Mouse (Mus musculus): ENCODE measurements around the gene B3gnt3. TPM values are rescaled to one million over a fixed set of nuclear protein-coding genes. Genes with fewer than 3 reads are reported as not detected.

The B3gnt3 gene
- polyA plus RNA-seq, 1 experiment from 2014 or later: 1.4 TPM

DNA sequence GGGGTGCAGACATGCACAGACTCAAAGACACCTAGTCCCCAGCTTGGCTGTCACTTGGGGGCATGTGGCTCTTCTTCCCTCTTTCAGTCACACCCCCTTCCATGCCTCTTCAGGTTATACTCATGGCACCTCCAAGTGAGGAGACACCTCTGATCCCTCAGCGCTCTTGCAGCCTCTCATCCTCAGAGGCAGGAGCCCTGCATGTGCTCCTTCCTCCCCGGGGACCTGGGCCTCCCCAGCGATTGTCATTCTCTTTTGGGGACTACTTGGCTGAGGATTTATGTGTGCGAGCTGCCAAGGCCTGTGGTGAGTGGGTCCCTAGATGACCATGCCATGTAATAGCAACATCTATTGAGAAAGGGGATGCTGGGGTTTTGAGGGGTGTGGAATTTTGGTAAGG lies 23.4 kb downstream of the B3gnt3 start:
- 63% methylated on average over 4 of the region's 4 CpGs for WGBS (ENCODE audit: insufficient replicate concordance)
- Histone ChIP-seq H3K9ac (ENCODE audit: low read depth, low read length) (no peak overlapping the region), H3K27me3 (ENCODE audit: control insufficient read depth, insufficient read depth, low read length) (peaks cover 68% of the 10 kb centered on the region), H3K9me3 (replicated peaks; ENCODE audit: control insufficient read depth, low read length) (no peaks in the 10 kb centered on the region), H3K36me3 (ENCODE audit: control insufficient read depth, insufficient read depth, low read length) (no peaks in the 10 kb centered on the region), H3K4me1 (ENCODE audit: control insufficient read depth, insufficient read depth, low read length) (peaks cover 23% of the 10 kb centered on the region), H3K4me2 (no peak overlapping the region), H3K27ac (ENCODE audit: low read depth, low read length) (no peak overlapping the region), H3K4me3 (ENCODE audit: low read depth, low read length) (no peak overlapping the region)
- ATAC-seq (replicated peaks; ENCODE audit: insufficient number of reproducible peaks, low FRiP score, low TSS enrichment): no peak

DNA sequence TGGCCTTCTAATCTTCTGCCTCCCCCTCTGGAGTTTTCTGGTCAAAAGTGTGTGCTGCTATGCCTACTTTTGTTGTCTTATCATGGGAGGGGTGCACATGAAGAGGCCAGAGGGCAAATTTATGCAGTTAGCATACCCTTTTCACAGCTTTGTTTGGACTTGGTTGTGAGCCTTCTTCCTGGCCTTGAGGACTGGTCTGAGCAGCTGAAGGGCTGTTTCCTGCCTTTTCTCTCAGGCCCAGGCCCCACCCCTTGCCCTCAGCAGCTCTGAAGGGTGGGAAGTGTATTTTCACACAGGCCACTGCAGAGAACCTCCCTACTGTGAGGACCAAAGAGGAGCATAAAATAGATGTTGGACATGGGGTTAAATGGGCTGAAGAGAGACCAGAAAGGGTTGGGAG lies 24.0 kb downstream of the B3gnt3 start:
- H3K4me3 ChIP-seq (ENCODE audit: low read depth, low read length): no peak overlapping the region
- no peak overlapping the region; the same call in 1 of the 2 replicates for H3K4me2 ChIP-seq
- ATAC-seq (replicated peaks; ENCODE audit: insufficient number of reproducible peaks, low FRiP score, low TSS enrichment): no peak
- H3K36me3 ChIP-seq (ENCODE audit: control insufficient read depth, insufficient read depth, low read length): no peaks in the 10 kb centered on the region
- no peak overlapping the region for H3K9ac ChIP-seq (ENCODE audit: low read depth, low read length)
- peaks cover 23% of the 10 kb centered on the region for H3K4me1 ChIP-seq (ENCODE audit: control insufficient read depth, insufficient read depth, low read length)
- peaks cover 62% of the 10 kb centered on the region for H3K27me3 ChIP-seq (ENCODE audit: control insufficient read depth, insufficient read depth, low read length)
- H3K9me3 ChIP-seq (replicated peaks; ENCODE audit: control insufficient read depth, low read length): no peaks in the 10 kb centered on the region
- no peak overlapping the region for H3K27ac ChIP-seq (ENCODE audit: low read depth, low read length)

DNA sequence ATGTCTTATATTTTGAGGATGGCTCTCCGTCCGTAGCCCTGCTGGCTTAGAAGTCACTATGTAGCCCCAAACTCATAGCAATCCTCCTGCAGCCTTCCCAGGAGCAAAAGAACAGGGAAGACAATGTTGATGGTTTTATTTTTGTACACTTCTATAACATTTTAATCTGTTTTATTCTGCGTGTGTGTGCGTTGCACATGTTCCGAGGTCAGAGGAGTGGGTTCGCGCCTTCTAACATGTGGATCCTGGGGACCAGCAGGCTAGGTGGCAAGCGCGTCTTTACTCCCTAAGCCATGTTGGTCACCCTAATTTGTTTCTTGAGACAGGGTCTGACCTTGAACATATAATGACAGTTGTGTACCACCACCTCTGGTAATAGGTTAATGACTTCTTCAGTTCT lies 24.8 kb downstream of the B3gnt3 start:
- 58% methylated on average over 9 of the region's 9 CpGs for WGBS (ENCODE audit: insufficient replicate concordance)
- H3K4me1 ChIP-seq (ENCODE audit: control insufficient read depth, insufficient read depth, low read length): peaks cover 23% of the 10 kb centered on the region
- peak overlapping the region; percentile 93 for H3K4me2 ChIP-seq
- peaks cover 54% of the 10 kb centered on the region for H3K27me3 ChIP-seq (ENCODE audit: control insufficient read depth, insufficient read depth, low read length)
- peak overlapping the region; percentile 89 for H3K9ac ChIP-seq (ENCODE audit: low read depth, low read length)
- H3K4me3 ChIP-seq (ENCODE audit: low read depth, low read length): peak overlapping the region; percentile 80
- no peaks in the 10 kb centered on the region for H3K36me3 ChIP-seq (ENCODE audit: control insufficient read depth, insufficient read depth, low read length)
- no peaks in the 10 kb centered on the region for H3K9me3 ChIP-seq (replicated peaks; ENCODE audit: control insufficient read depth, low read length)
- H3K27ac ChIP-seq (ENCODE audit: low read depth, low read length): 0 out of 2 replicates have a peak overlapping the region, but pooled peaks have one; percentile 3
- ATAC-seq (replicated peaks; ENCODE audit: insufficient number of reproducible peaks, low FRiP score, low TSS enrichment): no peak

DNA sequence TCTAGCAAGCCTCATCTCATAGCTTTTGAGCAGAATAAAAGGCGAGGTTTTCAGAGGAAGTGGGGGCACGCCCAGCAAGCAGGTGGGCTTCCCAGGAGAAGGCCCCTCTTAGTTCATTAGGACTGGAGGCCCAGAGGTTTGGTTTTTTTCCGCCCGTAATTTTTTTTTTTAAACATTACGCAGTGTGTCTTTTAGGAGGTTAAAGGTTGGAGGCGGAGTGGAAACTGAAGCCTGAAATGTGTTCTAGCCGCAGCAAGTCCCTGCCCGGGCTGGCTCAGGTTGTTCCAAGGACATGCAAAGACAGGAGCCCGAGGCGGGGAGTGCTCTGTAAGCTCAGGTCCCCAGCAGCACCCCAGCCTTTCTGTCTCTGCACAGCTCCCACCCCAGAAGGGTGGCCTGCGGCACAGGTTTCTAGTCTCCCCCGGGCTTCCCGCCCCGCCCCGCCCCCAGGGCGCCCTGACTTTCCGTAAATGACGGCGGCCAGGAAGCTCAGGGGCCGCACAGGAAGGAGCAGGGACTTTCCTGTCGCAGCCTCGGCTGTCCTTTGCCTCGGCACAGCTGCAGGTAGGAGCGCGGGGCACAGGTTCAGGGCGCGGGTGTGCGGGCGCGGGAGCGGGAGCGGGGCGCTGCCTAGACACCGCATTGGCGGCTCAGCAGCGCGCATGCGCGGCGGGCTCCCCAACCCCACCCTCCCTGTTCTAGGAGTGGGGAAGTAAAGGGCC lies 25.4 kb downstream of the B3gnt3 start, which contains the start of gene Jak3:
TSS of gene Jak3 (plus strand) at position 277 of the 722 bp plus-strand sequence.
- Histone ChIP-seq H3K9me3 (replicated peaks; ENCODE audit: control insufficient read depth, low read length) (no peaks in the 10 kb centered on the region), H3K27ac (ENCODE audit: low read depth, low read length) (peak within 1 kb of the TSS; percentile 62), H3K4me2 (peak within 1 kb of the TSS; percentile 93), H3K27me3 (ENCODE audit: control insufficient read depth, insufficient read depth, low read length) (peaks cover 48% of the 10 kb centered on the region), H3K4me3 (ENCODE audit: low read depth, low read length) (peak within 1 kb of the TSS; percentile 80), H3K4me1 (ENCODE audit: control insufficient read depth, insufficient read depth, low read length) (peaks cover 23% of the 10 kb centered on the region), H3K9ac (ENCODE audit: low read depth, low read length) (peak within 1 kb of the TSS; percentile 89), H3K36me3 (ENCODE audit: control insufficient read depth, insufficient read depth, low read length) (no peaks in the 10 kb centered on the region)
- WGBS (ENCODE audit: insufficient replicate concordance): 2% methylated on average over 40 of the region's 40 CpGs
- ATAC-seq (replicated peaks; ENCODE audit: insufficient number of reproducible peaks, low FRiP score, low TSS enrichment): 0 out of 2 replicates have a peak, but pooled peaks have one; percentile 19

DNA sequence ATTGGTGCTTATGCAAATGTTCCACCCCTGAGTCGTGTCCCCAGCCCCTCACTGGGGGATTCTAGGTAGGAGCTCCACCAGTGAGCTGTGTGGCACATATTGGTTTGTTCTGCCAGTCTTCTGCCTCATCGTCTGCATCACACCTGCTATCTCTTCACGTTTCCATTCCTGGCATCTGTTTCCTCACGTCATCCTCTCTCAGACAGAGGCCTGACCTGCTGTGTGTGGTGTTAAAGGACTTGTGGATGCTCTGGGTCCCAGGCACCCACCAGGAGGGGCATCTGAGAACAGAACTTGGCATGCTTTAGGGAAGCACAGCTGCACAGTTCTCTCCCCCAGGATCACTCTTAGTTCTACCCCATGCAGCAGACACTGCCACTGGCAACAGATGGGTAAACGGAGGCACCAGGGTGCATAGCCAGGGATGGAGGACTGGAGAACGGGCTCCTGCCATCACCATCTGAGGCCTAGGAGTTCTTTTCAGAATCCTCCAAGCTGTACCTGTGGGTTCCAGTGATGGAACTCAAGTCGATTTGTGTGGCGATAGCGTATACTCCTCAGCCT lies 26.1 kb downstream of the B3gnt3 start:
- no peaks in the 10 kb centered on the region for H3K36me3 ChIP-seq (ENCODE audit: control insufficient read depth, insufficient read depth, low read length)
- H3K4me1 ChIP-seq (ENCODE audit: control insufficient read depth, insufficient read depth, low read length): peaks cover 23% of the 10 kb centered on the region
- peak overlapping the region; percentile 80 for H3K4me3 ChIP-seq (ENCODE audit: low read depth, low read length)
- peak overlapping the region; percentile 89 for H3K9ac ChIP-seq (ENCODE audit: low read depth, low read length)
- H3K27ac ChIP-seq (ENCODE audit: low read depth, low read length): no peak overlapping the region
- peak overlapping the region; percentile 93 for H3K4me2 ChIP-seq
- peaks cover 42% of the 10 kb centered on the region for H3K27me3 ChIP-seq (ENCODE audit: control insufficient read depth, insufficient read depth, low read length)
- no peak for ATAC-seq (replicated peaks; ENCODE audit: insufficient number of reproducible peaks, low FRiP score, low TSS enrichment)
- no peaks in the 10 kb centered on the region for H3K9me3 ChIP-seq (replicated peaks; ENCODE audit: control insufficient read depth, low read length)
- 38% methylated on average over 9 of the region's 9 CpGs for WGBS (ENCODE audit: insufficient replicate concordance)

DNA sequence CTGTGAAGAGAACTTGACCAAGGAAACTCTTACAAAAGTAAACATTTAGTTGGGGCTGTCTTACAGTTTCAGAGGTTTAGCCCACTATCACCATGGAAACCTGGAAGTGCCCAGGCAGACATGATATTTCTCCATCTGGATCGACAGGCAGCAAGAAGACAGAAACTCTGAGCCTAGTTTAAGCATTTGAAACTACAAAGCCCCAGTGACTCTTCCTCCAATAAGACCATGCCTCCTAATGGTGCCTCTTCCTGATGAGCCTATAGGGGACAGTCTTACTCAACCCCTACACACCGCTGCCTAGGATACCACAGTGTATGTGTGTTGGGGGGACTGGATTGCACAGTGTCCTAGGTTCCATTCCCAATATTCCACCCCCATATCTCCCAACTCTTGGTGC lies 27.5 kb downstream of the B3gnt3 start:
- 60% methylated on average over 2 of the region's 2 CpGs for whole genome bisulfite sequencing (ENCODE audit: insufficient replicate concordance)
- no peak overlapping the region for H3K4me3 ChIP-seq (ENCODE audit: low read depth, low read length)
- H3K9ac ChIP-seq (ENCODE audit: low read depth, low read length): no peak overlapping the region
- H3K4me1 ChIP-seq (ENCODE audit: control insufficient read depth, insufficient read depth, low read length): peaks cover 22% of the 10 kb centered on the region
- H3K9me3 ChIP-seq (replicated peaks; ENCODE audit: control insufficient read depth, low read length): no peaks in the 10 kb centered on the region
- ATAC-seq (replicated peaks; ENCODE audit: insufficient number of reproducible peaks, low FRiP score, low TSS enrichment): no peak
- H3K27me3 ChIP-seq (ENCODE audit: control insufficient read depth, insufficient read depth, low read length): peaks cover 33% of the 10 kb centered on the region
- no peaks in the 10 kb centered on the region for H3K36me3 ChIP-seq (ENCODE audit: control insufficient read depth, insufficient read depth, low read length)
- no peak overlapping the region for H3K4me2 ChIP-seq
- no peak overlapping the region for H3K27ac ChIP-seq (ENCODE audit: low read depth, low read length)

DNA sequence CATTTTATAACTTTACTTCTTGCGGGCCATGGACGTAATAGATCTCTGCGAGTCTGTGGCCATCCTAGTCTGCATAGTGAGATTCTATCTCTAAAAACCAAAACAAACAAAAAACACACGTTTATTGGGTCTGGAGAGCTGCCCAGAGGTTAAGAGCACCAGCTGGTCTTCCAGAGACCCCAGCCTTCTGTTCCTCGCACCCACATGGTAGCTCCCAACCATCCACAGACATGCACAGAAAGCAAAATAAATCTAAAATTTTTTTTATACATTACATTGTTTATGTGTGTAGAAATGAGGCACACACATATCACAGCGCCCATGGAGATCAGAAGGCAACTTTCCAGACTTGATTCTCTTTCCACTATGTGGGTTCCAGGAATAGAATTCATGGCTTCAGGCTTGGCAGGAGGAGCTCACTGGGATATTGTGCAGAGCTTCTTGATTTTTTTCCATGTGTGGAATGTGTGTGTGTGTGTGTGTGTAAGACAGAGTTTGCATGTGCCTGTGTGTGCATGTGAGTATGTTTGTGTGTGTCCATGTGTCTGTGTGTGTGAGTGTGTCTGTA lies 29.3 kb downstream of the B3gnt3 start:
- WGBS (ENCODE audit: insufficient replicate concordance): 64% methylated on average over 6 of the region's 6 CpGs
- Histone ChIP-seq H3K4me1 (ENCODE audit: control insufficient read depth, insufficient read depth, low read length) (peaks cover 36% of the 10 kb centered on the region), H3K36me3 (ENCODE audit: control insufficient read depth, insufficient read depth, low read length) (no peaks in the 10 kb centered on the region), H3K9ac (ENCODE audit: low read depth, low read length) (0 out of 2 replicates have a peak overlapping the region, but pooled peaks have one; percentile 18), H3K27me3 (ENCODE audit: control insufficient read depth, insufficient read depth, low read length) (peaks cover 15% of the 10 kb centered on the region), H3K4me2 (peak overlapping the region; percentile 94), H3K4me3 (ENCODE audit: low read depth, low read length) (peak overlapping the region; percentile 45; the same call in 1 of the 2 replicates), H3K27ac (ENCODE audit: low read depth, low read length) (no peak overlapping the region), H3K9me3 (replicated peaks; ENCODE audit: control insufficient read depth, low read length) (no peaks in the 10 kb centered on the region)
- ATAC-seq (replicated peaks; ENCODE audit: insufficient number of reproducible peaks, low FRiP score, low TSS enrichment): no peak

DNA sequence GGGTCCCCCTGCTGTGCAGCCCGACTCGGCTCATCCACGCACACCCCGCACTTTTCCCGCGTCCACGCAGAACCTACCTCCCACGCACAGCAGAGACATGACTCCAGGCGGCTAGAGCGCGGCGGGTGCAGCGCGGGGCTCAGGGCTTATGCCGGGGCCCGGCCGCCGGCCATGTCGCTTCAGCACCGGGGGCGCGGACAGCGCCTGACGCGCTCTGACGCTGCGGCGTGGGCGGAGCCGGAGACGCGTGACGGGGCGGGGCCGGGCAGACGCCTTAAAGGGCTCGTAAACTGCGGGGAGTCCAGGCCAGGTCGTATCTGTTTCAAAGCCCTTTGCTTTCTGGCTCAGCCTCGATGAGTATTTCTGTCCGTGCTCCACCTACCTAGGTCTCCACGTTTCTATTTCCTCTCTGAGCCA lies 30.0 kb downstream of the B3gnt3 start, which contains the start of gene Unc13a:
TSS of gene Unc13a (minus strand) at position 209 of the 417 bp plus-strand sequence.
- peak within 1 kb of the TSS; percentile 45 for H3K4me3 ChIP-seq (ENCODE audit: low read depth, low read length)
- peak; percentile 35 for ATAC-seq (replicated peaks; ENCODE audit: insufficient number of reproducible peaks, low FRiP score, low TSS enrichment)
- no peak within 1 kb of the TSS for H3K27ac ChIP-seq (ENCODE audit: low read depth, low read length)
- peaks cover 37% of the 10 kb centered on the region for H3K4me1 ChIP-seq (ENCODE audit: control insufficient read depth, insufficient read depth, low read length)
- WGBS (ENCODE audit: insufficient replicate concordance): under 1% methylated on average over 42 of the region's 42 CpGs
- H3K9ac ChIP-seq (ENCODE audit: low read depth, low read length): 0 out of 2 replicates have a peak within 1 kb of the TSS, but pooled peaks have one; percentile 18
- no peaks in the 10 kb centered on the region for H3K36me3 ChIP-seq (ENCODE audit: control insufficient read depth, insufficient read depth, low read length)
- peak within 1 kb of the TSS; percentile 94 for H3K4me2 ChIP-seq
- peaks cover 15% of the 10 kb centered on the region for H3K27me3 ChIP-seq (ENCODE audit: control insufficient read depth, insufficient read depth, low read length)
- no peaks in the 10 kb centered on the region for H3K9me3 ChIP-seq (replicated peaks; ENCODE audit: control insufficient read depth, low read length)

All from heart, embryonic 11.5 days (tissue).